Mouse (Mus musculus) midbrain, embryonic 16.5 days (tissue): Measurements from ENCODE around the gene Armt1. TPM values are rescaled to one million over a fixed set of nuclear protein-coding genes. Genes with fewer than 3 reads are reported as not detected.

ENCODE experiments used
- ATAC-seq: fragments of 200-750 bp; cut with Nextera tagmentation; 2 replicates; pipeline ENCODE4 v1.8.0; 2017; ENCODE audit warnings: moderate TSS enrichment
- H3K27ac ChIP-seq: fragments of 300-500 bp; sonication (generic); 2 replicates; pipeline ENCODE4 v1.5.1; 2014; ENCODE audit warnings: mild to moderate bottlenecking, low read length, mixed read lengths
- H3K27me3 ChIP-seq: fragments of 300-500 bp; sonication (generic); 2 replicates; pipeline ENCODE4 v1.6.1; 2014; ENCODE audit warnings: low read depth, low read length, mixed read lengths; ENCODE audit not compliant: control insufficient read depth, insufficient read depth
- H3K36me3 ChIP-seq: fragments of 300-500 bp; sonication (generic); 2 replicates; pipeline ENCODE4 v1.6.1; 2014; ENCODE audit warnings: mild to moderate bottlenecking, low read length, moderate library complexity, mixed read lengths; ENCODE audit not compliant: control insufficient read depth, insufficient read depth
- H3K4me1 ChIP-seq: fragments of 300-500 bp; sonication (generic); 2 replicates; pipeline ENCODE4 v1.6.1; 2014; ENCODE audit warnings: mild to moderate bottlenecking, low read length, mixed read lengths; ENCODE audit not compliant: control insufficient read depth, insufficient read depth
- H3K4me2 ChIP-seq: fragments of 300-500 bp; sonication (generic); 2 replicates; pipeline ENCODE4 v1.6.1; 2014; ENCODE audit warnings: mild to moderate bottlenecking, low read length, mixed read lengths
- H3K4me3 ChIP-seq: fragments of 300-500 bp; sonication (generic); 2 replicates; pipeline ENCODE4 v1.5.1; 2014; ENCODE audit warnings: low read depth, mild to moderate bottlenecking, low read length, moderate library complexity, mixed read lengths
- H3K9ac ChIP-seq: fragments of 300-500 bp; sonication (generic); 2 replicates; pipeline ENCODE4 v1.6.1; 2014; ENCODE audit warnings: low read depth, low read length, mixed read lengths
- H3K9me3 ChIP-seq: fragments of 300-500 bp; sonication (generic); replicated peaks from 2 replicates; pipeline ENCODE4 v1.6.1; 2014; ENCODE audit warnings: mild to moderate bottlenecking, low read length, mixed read lengths; ENCODE audit not compliant: control insufficient read depth, poor library complexity, severe bottlenecking
- WGBS: fragments of 180-500 bp; shearing (Covaris S2); extraction: QIAGEN DNeasy Blood & Tissue Kit; methylation state at CpG from one replicate; pipeline ENCODE4 v1.1.7; 2014; 5-methylcytosine and 5-hydroxymethylcytosine counted together
- polyA plus RNA-seq: library from polyadenylated mRNA; unstranded; fragments of >200 nt; fragmentation: Nextera tagmentation; extraction: Ambion mirVana; gene quantifications from 2 replicates; pipeline ENCODE4 v1.2.1, GENCODE M21; 2015

Gene Armt1
- 9.3 and 10.8 TPM in 2 replicates for polyA plus RNA-seq

- Histone ChIP-seq H3K36me3 (no peaks in the 10 kb centered on the region; the same call in 1 of the 2 replicates), H3K9me3 (no peaks in the 10 kb centered on the region), H3K9ac (peak within 1 kb of the TSS; percentile 83), H3K27me3 (no peaks in the 10 kb centered on the region), H3K4me1 (peaks cover 15% of the 10 kb centered on the region), H3K4me3 (peak within 1 kb of the TSS; percentile 60), H3K4me2 (peak within 1 kb of the TSS; percentile 67), H3K27ac (peak within 1 kb of the TSS; percentile 78)
- WGBS = under 1% methylated on average over 67 of the region's 75 CpGs
- peak; percentile 94 for ATAC-seq
Measured at GRCm38 (mm10) chr10:4432123-4432931, at the start of gene Armt1, which contains the start of gene Rmnd1. TSS of gene Armt1 (plus strand) at chr10:4432467. TSS of gene Rmnd1 (minus strand) at chr10:4432388.

DNA sequence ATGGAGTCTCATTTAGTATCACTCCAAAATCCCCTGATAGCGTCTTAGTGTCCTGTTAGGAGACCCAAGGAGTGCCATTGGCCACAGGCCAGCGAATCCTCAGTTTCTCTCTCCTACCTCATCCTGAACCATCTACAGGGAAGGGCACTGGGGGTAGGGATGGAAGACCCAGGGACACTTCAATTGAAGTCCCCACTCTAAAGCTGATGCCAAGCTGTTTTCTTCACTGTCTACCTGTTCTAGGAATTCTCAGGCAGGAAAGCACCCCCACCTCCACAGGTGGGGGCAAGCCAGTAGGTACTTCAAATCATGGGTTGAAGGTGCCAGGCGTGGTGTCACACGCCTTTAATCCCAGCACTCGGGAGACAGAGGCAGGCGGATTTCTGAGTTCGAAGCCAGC lies 48.0 kb upstream of the Armt1 start:
- Histone ChIP-seq H3K4me1 (peaks cover 7% of the 10 kb centered on the region), H3K36me3 (no peaks in the 10 kb centered on the region), H3K4me3 (no peak overlapping the region), H3K4me2 (no peak overlapping the region), H3K9ac (no peak overlapping the region), H3K27me3 (no peaks in the 10 kb centered on the region), H3K27ac (no peak overlapping the region), H3K9me3 (no peaks in the 10 kb centered on the region)
- no peak for ATAC-seq
- WGBS = 96% methylated on average over 7 of the region's 7 CpGs

DNA sequence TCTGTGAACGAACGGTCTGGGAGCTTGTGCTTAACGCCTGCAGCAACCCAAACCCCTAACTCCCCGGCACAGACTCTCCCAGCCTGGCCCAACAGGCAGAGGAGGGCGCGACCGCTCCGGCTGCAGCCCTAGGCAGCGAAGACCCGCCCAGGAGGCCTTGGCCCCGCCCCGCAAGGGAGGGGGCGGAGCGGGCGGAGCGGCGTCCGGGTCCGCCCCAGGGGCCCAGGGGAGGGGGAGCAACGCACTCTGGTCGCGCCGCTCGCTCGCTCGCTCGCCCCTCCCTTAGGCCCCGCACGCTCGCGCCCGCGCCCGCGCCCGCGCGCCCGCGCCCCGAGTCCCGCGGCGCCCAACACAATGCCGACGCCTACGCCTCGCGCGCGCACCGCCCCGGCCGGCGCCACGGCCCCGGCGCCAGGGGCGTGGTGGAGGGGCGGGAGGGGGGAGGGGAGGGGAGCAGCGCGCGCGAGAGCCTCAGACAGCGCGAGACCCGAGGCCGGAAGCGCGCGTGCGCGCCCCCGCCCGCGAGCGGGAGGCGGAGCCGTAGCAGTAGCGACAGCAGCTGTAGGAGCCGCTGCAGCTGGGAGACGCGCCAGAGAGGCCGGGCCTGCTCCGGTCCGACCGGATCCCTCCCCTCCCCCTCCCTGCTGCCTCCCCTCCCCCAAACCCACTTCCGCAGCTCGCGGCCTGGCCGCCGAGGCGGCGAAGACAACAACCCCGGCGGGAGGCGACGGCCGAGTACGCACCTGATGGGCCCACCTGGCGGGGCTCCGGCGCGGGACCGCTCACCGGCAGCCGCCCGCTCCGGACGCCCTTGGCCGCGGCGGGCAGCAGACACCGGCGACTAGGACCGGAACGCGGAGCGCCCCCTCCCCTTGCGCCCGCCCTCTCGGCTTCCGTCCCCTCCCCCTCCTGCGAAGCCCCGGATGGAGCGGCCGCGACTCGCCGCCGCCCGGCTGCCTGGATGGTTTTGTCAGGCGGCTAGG lies 45.4 kb upstream of the Armt1 start:
- under 1% methylated on average over 47 of the region's 133 CpGs for WGBS
- peak overlapping the region; percentile 99 for H3K9ac ChIP-seq
- ATAC-seq = peak; percentile 93
- H3K4me1 ChIP-seq = peaks cover 33% of the 10 kb centered on the region
- no peaks in the 10 kb centered on the region for H3K9me3 ChIP-seq
- peak overlapping the region; percentile 100 for H3K27ac ChIP-seq
- no peaks in the 10 kb centered on the region for H3K36me3 ChIP-seq
- H3K27me3 ChIP-seq = no peaks in the 10 kb centered on the region
- H3K4me2 ChIP-seq = peak overlapping the region; percentile 97
- peak overlapping the region; percentile 96 for H3K4me3 ChIP-seq

GRCm38 (mm10) chr10:4387701-4388383 lies 44.4 kb upstream of the Armt1 start, which contains the start of gene Zbtb2:
TSS of gene Zbtb2 (minus strand) at chr10:4388108.
- peak; percentile 9; the same call in 1 of the 2 replicates for ATAC-seq

GRCm38 (mm10) chr10:4388384-4388745 lies 43.9 kb upstream of the Armt1 start:
- H3K4me3 ChIP-seq = peak overlapping the region; percentile 96
- H3K27me3 ChIP-seq = no peaks in the 10 kb centered on the region
- H3K36me3 ChIP-seq = no peaks in the 10 kb centered on the region
- H3K9me3 ChIP-seq = no peaks in the 10 kb centered on the region
- peaks cover 34% of the 10 kb centered on the region for H3K4me1 ChIP-seq
- under 1% methylated on average over 19 of the region's 19 CpGs for WGBS
- H3K27ac ChIP-seq = peak overlapping the region; percentile 100
- H3K9ac ChIP-seq = peak overlapping the region; percentile 99
- ATAC-seq = no peak
- peak overlapping the region; percentile 97 for H3K4me2 ChIP-seq

More at GRCm38 (mm10) chr10:4387701-4388383, 44.4 kb upstream of the Armt1 start, which contains the start of gene Zbtb2:
- H3K4me3 ChIP-seq = peak within 1 kb of the TSS; percentile 96
- no peaks in the 10 kb centered on the region for H3K36me3 ChIP-seq
- under 1% methylated on average over 57 of the region's 87 CpGs for WGBS
- peak within 1 kb of the TSS; percentile 100 for H3K27ac ChIP-seq
- H3K4me2 ChIP-seq = peak within 1 kb of the TSS; percentile 97
- peak within 1 kb of the TSS; percentile 99 for H3K9ac ChIP-seq
- H3K4me1 ChIP-seq = peaks cover 34% of the 10 kb centered on the region
- no peaks in the 10 kb centered on the region for H3K27me3 ChIP-seq
- no peaks in the 10 kb centered on the region for H3K9me3 ChIP-seq

- no peak for ATAC-seq
- Histone ChIP-seq H3K27ac (no peak overlapping the region), H3K9me3 (no peaks in the 10 kb centered on the region), H3K36me3 (no peaks in the 10 kb centered on the region), H3K4me2 (peak overlapping the region; percentile 97), H3K4me1 (peaks cover 34% of the 10 kb centered on the region), H3K4me3 (peak overlapping the region; percentile 96), H3K27me3 (no peaks in the 10 kb centered on the region), H3K9ac (peak overlapping the region; percentile 99)
- WGBS = 22% methylated on average over 10 of the region's 10 CpGs
Measured at GRCm38 (mm10) chr10:4389036-4389435, 43.2 kb upstream of the Armt1 start.

DNA sequence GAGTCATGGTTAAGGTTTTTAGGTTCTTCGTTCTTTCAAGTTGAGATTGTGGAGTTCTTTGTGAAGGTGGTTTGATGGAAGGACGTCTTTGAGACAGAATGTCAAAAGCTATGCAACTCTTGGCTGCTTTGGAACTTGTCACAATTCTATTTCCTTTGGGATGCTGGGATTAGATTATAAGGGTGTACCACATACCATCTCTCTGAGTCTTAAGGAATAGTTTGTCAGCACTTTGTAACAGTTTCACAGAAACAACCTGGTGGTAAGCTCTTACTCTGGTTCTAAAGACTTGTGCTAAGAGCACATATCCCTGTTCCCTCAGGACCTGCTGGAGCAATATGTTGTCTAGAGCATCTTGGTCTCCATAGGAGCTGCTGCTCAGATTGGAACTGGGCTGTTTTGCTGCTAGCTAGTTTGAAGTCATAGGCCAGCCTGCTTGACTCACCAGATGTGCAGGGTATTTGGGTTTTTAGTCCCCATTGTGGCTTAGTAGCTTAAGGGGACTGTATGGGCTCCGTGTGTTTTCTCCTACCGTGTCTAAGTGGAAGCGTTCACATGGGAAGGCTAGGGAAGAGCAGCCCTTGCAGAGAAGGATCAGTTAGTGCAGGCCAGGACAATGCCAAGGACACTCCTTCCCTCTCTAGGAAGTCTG lies 42.7 kb upstream of the Armt1 start:
- peak overlapping the region; percentile 96 for H3K4me3 ChIP-seq
- H3K9me3 ChIP-seq = no peaks in the 10 kb centered on the region
- no peak overlapping the region for H3K27ac ChIP-seq
- H3K36me3 ChIP-seq = no peaks in the 10 kb centered on the region
- 39% methylated on average over 5 of the region's 5 CpGs for WGBS
- H3K9ac ChIP-seq = peak overlapping the region; percentile 99; the same call in 1 of the 2 replicates
- H3K4me2 ChIP-seq = peak overlapping the region; percentile 97
- ATAC-seq = no peak
- H3K27me3 ChIP-seq = no peaks in the 10 kb centered on the region
- peaks cover 34% of the 10 kb centered on the region for H3K4me1 ChIP-seq

GRCm38 (mm10) chr10:4390550-4390949 lies 41.7 kb upstream of the Armt1 start:
- H3K27ac ChIP-seq = no peak overlapping the region
- no peaks in the 10 kb centered on the region for H3K9me3 ChIP-seq
- no peak overlapping the region for H3K4me3 ChIP-seq
- WGBS = 72% methylated on average over 2 of the region's 2 CpGs
- no peak for ATAC-seq
- H3K36me3 ChIP-seq = no peaks in the 10 kb centered on the region
- H3K4me1 ChIP-seq = peaks cover 36% of the 10 kb centered on the region
- H3K27me3 ChIP-seq = no peaks in the 10 kb centered on the region
- no peak overlapping the region for H3K9ac ChIP-seq
- H3K4me2 ChIP-seq = no peak overlapping the region
